Mouse (Mus musculus) ovary, adult 18-20 months (tissue): ENCODE results near the gene Isl2.

ENCODE experiments used
- DNase-seq: peaks from one replicate; pipeline ENCODE4 v3.0.0; 2022; ENCODE audit warnings: low spot score, mixed read lengths

Isl2 gene

GRCm38 (mm10) chr9:55538377-55538776 lies at the start of gene Isl2:
Gene Isl2 (plus strand): TSS chr9:55538672.
- no peak for DNase-seq

GRCm38 (mm10) chr9:55507922-55508321 lies 30.6 kb upstream of the Isl2 start:
- no peak for DNase-seq

- no peak for DNase-seq
Observed at GRCm38 (mm10) chr9:55508701-55509100, 29.8 kb upstream of the Isl2 start.

- no peak for DNase-seq
Observed at GRCm38 (mm10) chr9:55509731-55510130, 28.7 kb upstream of the Isl2 start.

DNA sequence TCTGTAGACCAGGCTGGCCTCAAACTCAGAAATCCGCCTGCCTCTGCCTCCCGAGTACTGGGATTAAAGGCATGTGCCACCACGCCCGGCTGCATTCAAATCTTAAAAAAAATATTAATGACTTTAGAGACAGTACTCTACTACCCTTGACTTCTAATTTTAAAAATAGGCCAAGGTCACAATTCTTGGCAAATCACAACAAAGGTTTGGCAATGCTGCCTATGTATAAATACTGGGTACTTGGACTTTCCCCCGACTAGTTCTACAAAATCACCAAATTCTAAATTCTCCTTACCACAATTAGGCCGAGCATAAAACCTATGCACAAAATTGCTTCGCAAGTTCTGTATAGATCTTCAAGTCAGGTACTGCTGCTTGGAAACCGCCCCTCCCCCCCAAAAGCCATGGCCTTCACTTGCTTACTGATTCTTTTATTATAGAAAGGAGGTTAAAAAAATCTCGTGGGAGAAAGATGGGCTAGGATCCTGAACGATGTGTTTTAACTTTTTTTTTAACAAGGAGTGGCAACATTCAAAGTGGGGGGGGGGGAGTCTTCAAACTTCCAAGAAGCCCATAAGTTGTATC lies 27.7 kb upstream of the Isl2 start:
- DNase-seq, result no peak

DNA sequence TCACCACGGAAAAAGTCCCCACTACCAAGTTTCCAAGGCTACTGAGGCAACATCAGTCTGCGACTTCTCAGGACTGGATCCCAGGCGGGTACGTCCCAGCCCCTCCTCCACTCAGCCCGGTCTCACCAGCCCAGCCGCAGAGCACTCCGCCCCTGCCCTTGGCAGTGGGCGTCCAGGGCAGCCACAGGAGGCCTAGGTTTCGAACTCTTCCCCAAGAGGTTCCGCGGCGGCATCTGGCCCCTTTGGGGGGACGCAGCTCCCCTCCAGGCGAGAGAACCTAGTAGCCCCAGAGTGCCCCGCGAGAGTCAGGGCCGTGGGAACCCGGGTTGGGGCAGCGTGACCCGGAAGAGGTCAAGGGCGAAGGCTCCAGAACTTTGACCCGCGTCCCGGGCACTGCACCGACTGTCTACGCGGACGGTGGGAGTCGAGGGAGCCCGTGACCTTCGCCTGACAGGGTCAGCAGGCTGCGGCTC lies 26.9 kb upstream of the Isl2 start:
- peak; percentile 38 for DNase-seq

DNA sequence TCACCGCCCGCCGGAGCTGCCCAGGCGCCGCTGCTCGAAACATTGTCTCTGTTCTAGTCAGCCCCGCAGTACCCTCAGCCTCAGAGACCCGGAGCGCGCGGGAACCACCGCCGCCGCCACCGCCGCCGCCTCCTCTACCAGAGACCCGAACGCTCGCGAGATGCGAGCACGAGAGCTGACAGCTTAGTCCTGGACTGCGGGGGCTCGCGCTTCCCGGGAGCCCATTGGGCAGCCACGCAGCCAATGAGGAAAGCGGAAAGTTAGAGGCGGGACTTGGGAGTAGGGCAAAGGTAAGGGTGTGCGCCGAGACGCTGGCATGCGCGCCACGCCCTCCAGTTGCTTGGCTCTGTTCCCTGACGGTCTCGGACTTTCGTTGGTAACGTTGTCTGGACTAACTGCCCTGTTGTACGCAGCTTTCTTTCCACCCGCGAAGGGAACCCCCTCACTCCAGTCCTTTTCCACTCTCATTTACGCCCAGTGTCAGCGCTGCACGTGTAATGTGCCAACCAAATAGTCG lies 26.4 kb upstream of the Isl2 start, which contains the start of gene Etfa:
Etfa (minus strand) TSS at position 217 of the 517 bp plus-strand sequence.
- DNase-seq, result peak; percentile 97

DNA sequence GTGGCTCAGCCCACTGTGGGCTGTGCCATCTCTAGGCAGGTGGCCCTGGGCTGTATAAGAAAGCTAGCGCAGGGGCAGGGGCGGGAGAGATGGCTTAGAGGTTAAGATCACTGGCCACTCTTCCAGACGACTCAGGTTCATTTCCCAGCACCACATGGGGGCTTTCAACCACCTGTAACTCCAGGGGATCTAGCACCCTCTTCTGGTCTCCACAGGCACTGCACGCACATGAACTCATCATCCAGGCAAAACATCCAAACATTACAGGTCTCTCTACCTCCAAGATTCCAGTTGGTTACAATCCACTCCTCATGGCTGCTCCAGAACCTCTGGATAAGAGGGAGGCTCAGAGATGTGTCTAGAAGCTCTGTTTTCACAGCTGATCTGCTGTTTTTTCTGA lies 12.8 kb upstream of the Isl2 start:
- DNase-seq, result no peak

DNA sequence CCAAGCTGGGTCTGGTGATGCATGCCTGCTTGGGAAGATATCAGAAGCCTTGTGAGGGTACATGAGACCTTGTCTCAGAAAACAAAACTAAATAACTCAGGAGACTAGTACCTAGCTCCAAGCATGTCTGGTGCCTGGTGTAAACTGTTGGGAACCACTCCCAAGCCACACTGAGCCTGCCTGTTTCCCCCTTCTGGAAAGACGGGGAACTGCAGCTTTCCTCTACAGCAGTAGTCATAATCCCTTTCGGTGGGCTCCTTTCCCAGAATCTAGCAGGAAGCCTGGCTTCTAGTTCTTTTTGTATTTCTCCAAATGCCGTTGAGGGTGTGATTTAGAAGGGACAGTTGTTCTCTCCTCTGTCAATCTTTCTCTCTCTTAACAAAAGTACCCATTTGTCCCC lies 2.6 kb upstream of the Isl2 start:
- DNase-seq, result no peak

DNA sequence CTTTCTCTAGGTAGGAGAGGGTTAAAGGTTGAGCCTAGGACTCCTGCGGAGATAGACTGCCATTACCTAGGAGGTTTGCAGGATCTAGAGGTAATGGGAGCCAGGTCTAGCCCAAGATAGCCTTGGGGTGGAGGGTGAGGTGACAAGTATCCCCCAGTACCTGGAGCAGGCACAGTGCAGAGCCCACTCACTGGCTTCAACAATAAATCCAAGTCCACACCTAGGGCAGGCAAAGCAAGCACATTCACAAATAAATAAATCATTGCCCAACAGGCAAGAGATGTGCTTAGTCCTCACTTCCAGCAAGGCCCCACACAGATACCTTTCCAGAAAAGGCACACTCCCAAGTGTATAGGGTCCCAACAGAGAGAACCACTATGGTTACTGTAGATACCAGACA lies 534 bp downstream of the Isl2 start:
- DNase-seq, result no peak

DNA sequence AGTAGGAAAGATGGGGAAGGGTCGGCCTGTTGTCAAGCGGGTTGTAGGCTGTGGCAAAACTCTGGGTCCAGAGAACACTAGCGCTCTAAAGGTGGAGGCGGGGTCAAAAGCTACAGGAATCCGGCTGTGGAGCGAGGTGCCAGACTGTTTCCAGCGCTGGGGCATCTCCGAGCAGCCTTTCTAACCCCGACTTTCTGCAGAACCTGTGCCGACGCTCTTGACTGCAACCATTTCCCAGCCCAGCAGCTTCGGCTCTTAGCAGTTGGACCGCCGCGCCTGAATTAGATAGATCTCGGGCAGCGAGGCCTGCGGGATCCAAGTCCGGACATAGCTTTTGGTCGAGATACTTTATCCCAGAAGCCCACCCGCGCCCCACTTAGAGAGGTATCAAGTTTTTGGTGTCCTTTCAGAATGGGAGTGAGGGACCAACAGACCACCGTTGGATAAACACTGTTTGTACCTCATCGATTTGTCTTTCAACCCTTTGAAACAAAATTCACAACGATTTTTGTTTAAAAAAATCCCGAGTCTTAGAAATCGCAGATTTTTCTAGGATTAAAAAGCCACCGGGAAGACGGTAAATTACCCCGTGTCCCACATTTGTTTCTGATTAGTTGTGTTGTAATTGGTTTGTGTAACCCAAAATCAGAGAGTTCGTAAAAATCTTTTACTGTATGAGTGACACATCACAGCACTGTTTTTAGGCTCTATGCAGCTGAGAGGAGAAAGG lies 1.4 kb downstream of the Isl2 start:
- no peak for DNase-seq

- no peak for DNase-seq
Observed at GRCm38 (mm10) chr9:55540391-55540770, 1.9 kb downstream of the Isl2 start.

- peak; percentile 18 for DNase-seq
Observed at GRCm38 (mm10) chr9:55540888-55541287, 2.4 kb downstream of the Isl2 start.

GRCm38 (mm10) chr9:55541681-55542365 lies 3.4 kb downstream of the Isl2 start:
- no peak for DNase-seq

DNA sequence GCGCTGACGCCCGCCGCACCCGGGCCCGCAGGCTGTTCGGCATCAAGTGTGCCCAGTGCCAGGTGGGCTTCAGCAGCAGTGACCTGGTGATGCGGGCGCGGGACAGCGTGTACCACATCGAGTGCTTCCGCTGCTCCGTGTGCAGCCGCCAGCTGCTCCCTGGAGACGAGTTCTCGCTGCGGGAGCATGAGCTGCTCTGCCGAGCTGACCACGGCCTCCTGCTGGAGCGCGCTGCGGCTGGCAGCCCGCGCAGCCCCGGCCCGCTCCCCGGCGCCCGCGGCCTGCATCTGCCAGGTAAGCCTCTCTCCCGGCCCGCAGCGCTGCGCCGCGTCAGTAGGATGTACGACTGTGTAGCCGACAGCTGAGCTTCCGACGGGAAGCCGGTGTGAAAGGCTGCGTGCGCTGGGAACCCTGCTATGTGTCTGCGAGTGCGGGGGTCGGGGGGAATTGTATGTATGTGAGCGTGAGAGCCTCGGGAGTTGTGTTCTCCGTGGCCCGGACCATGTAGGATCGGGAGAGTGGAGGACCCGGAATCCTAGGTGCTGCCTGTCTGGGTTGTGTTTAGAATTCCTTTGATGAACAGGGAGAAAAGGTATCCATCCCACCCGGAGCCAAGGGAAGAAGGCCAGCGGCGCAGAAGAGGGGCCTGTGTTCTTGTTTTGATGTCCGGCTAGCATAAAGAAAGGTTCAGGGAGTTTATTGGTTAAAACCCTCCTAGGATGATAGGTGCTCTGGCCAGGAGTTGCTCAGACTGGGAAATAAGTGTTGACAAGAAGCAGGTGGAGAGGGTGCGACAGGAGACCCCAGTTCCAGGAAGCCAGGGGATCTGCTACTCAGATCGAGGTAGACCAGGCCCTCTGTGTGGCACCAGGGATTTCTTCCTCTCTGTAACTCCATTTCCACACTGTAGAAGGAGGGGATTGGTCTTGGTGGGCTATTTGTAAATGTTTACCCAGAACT lies 4.2 kb downstream of the Isl2 start:
- no peak for DNase-seq

DNA sequence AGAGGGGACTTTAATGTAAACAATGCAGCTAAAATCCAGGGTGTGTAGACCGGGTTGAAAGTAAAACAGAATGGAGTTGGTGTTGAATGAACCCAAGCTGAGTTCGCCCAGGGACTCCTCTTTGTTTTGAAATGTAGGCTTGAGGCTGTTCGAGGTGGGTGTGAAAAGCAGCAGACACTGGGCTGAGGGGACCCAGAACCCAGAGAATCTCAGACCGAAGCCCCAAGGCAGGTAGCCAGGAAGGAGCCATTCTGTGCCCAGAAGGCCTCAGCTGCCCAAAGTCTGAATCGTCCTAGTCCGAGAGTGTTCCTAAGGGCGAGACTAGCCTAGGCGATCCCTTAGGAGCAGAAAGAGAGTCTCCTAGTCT lies 4.8 kb downstream of the Isl2 start:
- no peak for DNase-seq

GRCm38 (mm10) chr9:55543703-55544401 lies 5.4 kb downstream of the Isl2 start:
- no peak for DNase-seq

DNA sequence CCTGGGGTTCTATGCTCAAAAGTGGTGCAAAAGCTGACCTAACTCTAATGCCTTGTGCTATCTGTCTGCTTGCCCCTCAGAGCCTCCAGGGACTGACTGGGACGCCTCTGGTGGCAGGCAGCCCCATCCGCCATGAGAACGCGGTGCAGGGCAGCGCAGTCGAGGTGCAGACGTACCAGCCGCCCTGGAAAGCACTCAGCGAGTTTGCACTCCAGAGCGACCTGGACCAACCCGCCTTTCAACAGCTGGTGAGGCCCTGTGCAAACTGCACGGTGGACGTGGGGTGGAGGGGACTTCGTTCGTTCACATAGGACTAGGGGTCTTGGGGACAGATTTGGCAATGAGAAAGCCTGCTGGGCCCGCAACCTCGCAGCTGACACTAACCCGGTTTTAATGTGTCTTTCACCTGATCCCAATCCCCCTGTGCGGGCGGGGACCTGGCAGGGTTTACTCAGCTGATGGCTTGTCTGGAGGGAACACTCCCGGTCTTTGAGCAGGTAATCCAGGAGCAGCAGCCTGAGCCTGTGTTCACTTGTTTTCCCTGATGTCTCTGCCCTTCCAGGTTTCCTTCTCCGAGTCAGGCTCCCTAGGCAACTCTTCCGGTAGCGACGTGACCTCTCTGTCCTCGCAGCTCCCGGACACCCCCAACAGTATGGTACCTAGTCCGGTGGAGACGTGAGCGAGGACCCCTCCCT lies 6.5 kb downstream of the Isl2 start:
- DNase-seq, result no peak

- no peak for DNase-seq
Observed at GRCm38 (mm10) chr9:55545556-55546175, 7.2 kb downstream of the Isl2 start.
